In the genomic region with DNA sequence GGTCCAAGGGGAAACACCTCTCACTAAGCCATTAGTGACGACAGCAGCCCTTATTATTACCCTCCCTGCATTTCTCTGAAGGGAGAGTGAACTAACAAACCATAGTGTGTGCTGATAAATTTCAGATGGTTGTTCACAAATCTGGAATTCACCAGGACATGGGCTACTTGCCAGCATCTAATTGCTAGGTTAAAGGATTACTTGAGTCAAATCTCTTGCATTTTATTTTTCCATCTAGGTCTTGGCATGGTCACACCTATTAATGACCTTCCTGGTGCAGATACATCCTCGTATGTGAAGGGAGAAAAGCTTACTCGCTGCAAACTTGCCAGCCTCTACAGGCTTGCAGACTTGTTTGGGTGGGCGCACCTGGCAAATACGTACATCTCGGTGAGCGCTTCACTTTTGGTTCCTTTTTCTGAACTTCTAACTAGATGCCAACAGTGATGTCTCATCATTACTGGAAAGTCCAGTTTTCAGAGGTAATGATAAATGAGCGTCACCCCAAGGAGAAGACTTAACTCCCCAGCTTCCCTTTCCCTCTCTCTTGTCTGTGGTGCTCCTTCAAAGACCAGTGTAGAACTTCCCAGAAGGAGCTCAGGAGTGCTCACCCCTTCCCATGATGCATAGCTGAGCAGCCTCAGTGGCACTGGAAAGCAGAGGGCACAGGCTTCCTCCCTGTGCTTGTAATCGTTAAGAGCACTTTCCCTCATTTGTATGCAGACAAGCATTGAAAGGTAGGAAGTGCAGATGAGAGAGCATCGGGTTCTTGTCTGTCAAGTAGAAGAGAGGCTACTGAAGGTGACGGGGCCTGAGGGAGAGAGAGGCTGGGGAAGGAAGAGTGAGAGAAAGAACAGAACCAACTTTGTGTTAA, we compare ENCODE assay signal across 13 mouse cellular contexts.
"Had no signal": no experiment of that assay in that cellular context is flagged by ENCODE, and none has a peak within 500 bp of the region (broad histone marks: within the 10 kb centered on the region; RNA-seq: fewer than 3 reads in every experiment).

No protein-coding gene starts in this region.

- H3K9me3 ChIP-seq: megakaryocyte, embryonic 14.5 days; midbrain, embryonic 13.5 days; midbrain, embryonic 15.5 days; neural tube, embryonic 12.5 days had no signal

- H3K4me3 ChIP-seq: megakaryocyte, embryonic 14.5 days; midbrain, embryonic 13.5 days; midbrain, embryonic 15.5 days; neural tube, embryonic 12.5 days had no signal

- H3K4me1 ChIP-seq: midbrain, embryonic 13.5 days; midbrain, embryonic 15.5 days; neural tube, embryonic 12.5 days had no signal

- ATAC-seq: midbrain, embryonic 13.5 days; midbrain, embryonic 15.5 days had no signal

- H3K4me2 ChIP-seq: midbrain, embryonic 11.5 days; midbrain, embryonic 13.5 days; midbrain, embryonic 15.5 days; neural tube, embryonic 12.5 days had no signal

- H3K27ac ChIP-seq: macrophage; midbrain, embryonic 13.5 days; midbrain, embryonic 15.5 days; neural tube, embryonic 12.5 days had no signal

- H3K9ac ChIP-seq: midbrain, embryonic 13.5 days; midbrain, embryonic 15.5 days; neural tube, embryonic 12.5 days had no signal

- H3K36me3 ChIP-seq: midbrain, embryonic 15.5 days had no signal

- DNase-seq: lung, adult 2 months; lung, postnatal 14 days; lung, postnatal 36 days; right cerebral cortex, postnatal 14 days; thymus, adult 18-20 months; thymus, postnatal 14 days; thymus, postnatal 36 days had no signal

- H3K27me3 ChIP-seq: megakaryocyte, embryonic 14.5 days; midbrain, embryonic 13.5 days; midbrain, embryonic 15.5 days; neural tube, embryonic 12.5 days had no signal
